Mouse (Mus musculus): ENCODE measurements at regions not wholly inside any gene's neighbourhood (a gene's known extent, or its start where the extent isn't known, plus 50 kb on each side); places are given as distances from the start of the nearest gene placed in this dataset.

DNA sequence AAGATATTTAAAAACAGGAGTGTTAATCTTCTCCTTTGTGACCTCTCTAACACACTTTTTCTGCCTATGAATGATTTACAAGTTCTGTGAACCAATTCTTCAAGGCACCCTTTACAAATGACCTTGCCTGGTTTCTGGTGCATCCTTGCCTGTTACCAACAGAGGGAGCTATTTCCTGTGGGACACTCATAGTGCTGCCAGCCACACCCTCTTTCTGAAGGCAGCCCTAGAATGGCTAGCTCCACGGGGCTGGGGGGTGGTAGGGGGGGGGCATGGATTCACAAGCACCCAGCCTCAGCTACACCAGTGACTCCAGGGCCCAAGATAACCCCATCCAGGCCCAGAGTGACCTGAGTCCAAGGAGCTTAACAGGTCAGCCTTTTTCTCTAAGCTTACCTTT lies 180.4 kb upstream of the Zfp637 start:
- Histone ChIP-seq H3K4me2 (replicated peaks; ENCODE audit: low read depth, low read length) (no peak overlapping the region), H3K27me3 (replicated peaks; ENCODE audit: insufficient read depth, low read length) (no peaks in the 10 kb centered on the region), H3K9ac (replicated peaks; ENCODE audit: low read depth) (no peak overlapping the region), H3K36me3 (ENCODE audit: insufficient read depth, low read length) (no peaks in the 10 kb centered on the region), H3K9me3 (ENCODE audit: low read length) (no peaks in the 10 kb centered on the region), H3K27ac (ENCODE audit: low read length) (no peak overlapping the region), H3K4me1 (ENCODE audit: insufficient read depth, low read depth, low read length) (no peaks in the 10 kb centered on the region), H3K4me3 (ENCODE audit: low read depth, low read length) (no peak overlapping the region)
- peak; percentile 74 for TF ChIP-seq CTCF (IDR thresholded peaks at IDR 0.05)
- no peak for TF ChIP-seq EP300 (IDR thresholded peaks at IDR 0.05)
- ATAC-seq (no peak), DNase-seq (ENCODE audit: low spot score) (peak; percentile 44)
- WGBS, result 9% methylated on average over 1 of the region's 1 CpGs

DNA sequence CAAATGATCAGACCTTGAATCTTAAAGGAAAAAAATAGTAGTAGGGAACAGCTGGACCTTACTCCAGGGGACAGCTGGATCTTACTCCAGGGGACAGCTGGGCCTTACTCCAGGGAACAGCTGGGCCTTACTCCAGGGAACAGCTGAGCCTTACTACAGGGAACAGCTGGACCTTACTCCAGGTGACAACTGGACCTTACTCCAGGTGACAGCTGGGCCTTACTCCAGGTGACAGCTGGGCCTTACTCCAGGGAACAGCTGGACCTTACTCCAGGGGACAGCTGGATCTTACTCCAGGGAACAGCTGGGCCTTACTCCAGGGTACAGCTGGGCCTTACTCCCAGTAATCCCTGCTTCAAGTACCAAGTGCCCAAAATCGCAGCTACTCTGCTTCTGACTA lies 178.3 kb upstream of the Zfp637 start:
- Histone ChIP-seq H3K9me3 (ENCODE audit: low read length) (no peaks in the 10 kb centered on the region), H3K27ac (ENCODE audit: low read length) (no peak overlapping the region), H3K4me3 (ENCODE audit: low read depth, low read length) (no peak overlapping the region), H3K36me3 (ENCODE audit: insufficient read depth, low read length) (no peaks in the 10 kb centered on the region), H3K27me3 (replicated peaks; ENCODE audit: insufficient read depth, low read length) (no peaks in the 10 kb centered on the region), H3K4me2 (replicated peaks; ENCODE audit: low read depth, low read length) (no peak overlapping the region), H3K9ac (replicated peaks; ENCODE audit: low read depth) (no peak overlapping the region), H3K4me1 (ENCODE audit: insufficient read depth, low read depth, low read length) (no peaks in the 10 kb centered on the region)
- no peak for DNase-seq (ENCODE audit: low spot score)
- WGBS, result 85% methylated on average over 1 of the region's 1 CpGs
- ATAC-seq, result no peak
- TF ChIP-seq CTCF (IDR thresholded peaks at IDR 0.05), result no peak
- TF ChIP-seq EP300 (IDR thresholded peaks at IDR 0.05), result no peak

- H3K9me3 ChIP-seq (ENCODE audit: low read length), result no peaks in the 10 kb centered on the region
- no peak overlapping the region for H3K4me2 ChIP-seq (replicated peaks; ENCODE audit: low read depth, low read length)
- TF ChIP-seq EP300 (IDR thresholded peaks at IDR 0.05), result no peak
- no peak for TF ChIP-seq CTCF (IDR thresholded peaks at IDR 0.05)
- no peak overlapping the region for H3K9ac ChIP-seq (replicated peaks; ENCODE audit: low read depth)
- DNase-seq (ENCODE audit: low spot score) (no peak), ATAC-seq (no peak)
- 76% methylated on average over 3 of the region's 3 CpGs for WGBS
- no peaks in the 10 kb centered on the region for H3K27me3 ChIP-seq (replicated peaks; ENCODE audit: insufficient read depth, low read length)
- H3K4me3 ChIP-seq (ENCODE audit: low read depth, low read length), result no peak overlapping the region
- H3K36me3 ChIP-seq (ENCODE audit: insufficient read depth, low read length), result no peaks in the 10 kb centered on the region
- no peak overlapping the region for H3K27ac ChIP-seq (ENCODE audit: low read length)
- no peaks in the 10 kb centered on the region for H3K4me1 ChIP-seq (ENCODE audit: insufficient read depth, low read depth, low read length)
Measured at GRCm38 (mm10) chr6:117670337-117670736, 170.6 kb upstream of the Zfp637 start.

DNA sequence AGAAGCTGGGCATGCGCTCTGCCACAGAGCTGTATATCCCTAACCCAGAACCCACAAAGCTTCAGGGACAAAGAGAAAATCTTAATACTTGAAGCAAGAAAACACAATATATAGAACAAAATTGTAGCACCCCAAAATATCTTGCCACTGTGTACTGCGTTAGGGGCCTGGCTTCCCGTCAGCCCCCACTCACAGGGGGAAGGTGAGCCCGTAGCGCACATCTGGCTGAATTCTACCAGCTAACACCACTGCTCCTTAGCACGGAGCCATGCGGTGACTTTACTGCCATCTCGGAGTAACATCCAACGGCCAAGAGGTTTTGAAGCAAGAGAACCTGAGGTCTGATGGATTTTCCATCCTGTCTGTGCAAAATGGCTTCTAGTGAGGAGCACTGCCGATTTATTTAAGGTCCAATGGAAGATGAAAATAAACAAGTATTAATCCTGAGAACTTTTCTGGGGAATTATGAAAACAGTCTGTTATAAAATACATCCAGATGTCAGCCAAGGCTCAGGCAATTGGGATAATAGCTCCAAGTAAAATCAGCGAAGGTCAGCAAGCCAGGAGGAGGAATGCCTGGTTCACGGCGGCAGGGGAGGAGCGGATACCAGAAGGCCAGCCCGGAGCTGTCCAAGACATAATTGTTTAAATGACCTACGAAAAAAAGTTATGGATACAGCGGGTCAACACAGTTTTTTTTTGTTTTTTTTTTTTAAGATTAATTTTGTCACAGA lies 170.0 kb upstream of the Zfp637 start:
- Histone ChIP-seq H3K36me3 (ENCODE audit: insufficient read depth, low read length) (no peaks in the 10 kb centered on the region), H3K9ac (replicated peaks; ENCODE audit: low read depth) (no peak overlapping the region), H3K9me3 (ENCODE audit: low read length) (no peaks in the 10 kb centered on the region), H3K27me3 (replicated peaks; ENCODE audit: insufficient read depth, low read length) (no peaks in the 10 kb centered on the region), H3K4me3 (ENCODE audit: low read depth, low read length) (no peak overlapping the region), H3K4me1 (ENCODE audit: insufficient read depth, low read depth, low read length) (no peaks in the 10 kb centered on the region), H3K4me2 (replicated peaks; ENCODE audit: low read depth, low read length) (no peak overlapping the region), H3K27ac (ENCODE audit: low read length) (no peak overlapping the region)
- ATAC-seq (no peak), DNase-seq (ENCODE audit: low spot score) (no peak)
- TF ChIP-seq CTCF (IDR thresholded peaks at IDR 0.05) (no peak), EP300 (IDR thresholded peaks at IDR 0.05) (no peak)
- WGBS, result 60% methylated on average over 17 of the region's 17 CpGs

DNA sequence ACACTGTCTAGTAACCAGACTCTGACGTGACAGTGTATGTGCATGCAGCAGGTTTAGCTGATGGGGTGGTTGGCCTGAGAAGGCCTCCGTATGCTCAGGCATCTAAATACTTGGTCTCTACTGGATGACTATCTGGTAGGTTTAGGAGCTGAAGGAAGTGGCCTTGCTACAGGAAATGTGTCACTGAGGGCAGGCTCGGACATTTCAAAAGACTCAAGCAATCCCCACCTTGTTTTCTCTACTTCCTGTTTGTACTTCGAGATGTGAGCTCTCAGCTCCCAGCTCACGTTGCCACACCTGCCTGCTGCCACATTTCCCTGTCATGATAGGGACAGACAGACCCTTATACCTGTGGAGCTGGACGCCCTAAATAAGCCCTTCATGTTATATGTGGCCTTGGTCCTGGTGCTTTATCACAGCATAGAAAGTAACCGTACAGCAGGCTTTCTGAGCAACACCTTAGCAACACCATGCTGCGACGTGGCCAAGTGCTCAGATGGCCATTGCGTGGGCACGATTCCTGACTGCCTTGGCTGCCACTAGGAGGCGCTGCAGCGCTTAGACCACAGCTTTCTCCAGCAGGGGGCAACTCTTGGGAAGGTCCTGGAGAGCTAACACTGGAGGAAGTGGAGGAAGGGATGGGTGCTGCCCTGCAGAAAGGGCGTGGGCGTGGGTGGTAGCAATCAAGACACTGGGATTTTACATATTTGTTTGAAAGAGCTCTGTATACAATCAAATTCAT lies 165.8 kb upstream of the Zfp637 start:
- H3K27ac ChIP-seq (ENCODE audit: low read length), result no peak overlapping the region
- H3K36me3 ChIP-seq (ENCODE audit: insufficient read depth, low read length), result no peaks in the 10 kb centered on the region
- TF ChIP-seq CTCF (IDR thresholded peaks at IDR 0.05) (peak; percentile 98), EP300 (IDR thresholded peaks at IDR 0.05) (no peak)
- H3K9me3 ChIP-seq (ENCODE audit: low read length), result no peaks in the 10 kb centered on the region
- DNase-seq (ENCODE audit: low spot score) (peak; percentile 66), ATAC-seq (peak; percentile 38)
- H3K4me1 ChIP-seq (ENCODE audit: insufficient read depth, low read depth, low read length), result no peaks in the 10 kb centered on the region
- H3K9ac ChIP-seq (replicated peaks; ENCODE audit: low read depth), result no peak overlapping the region
- no peak overlapping the region for H3K4me3 ChIP-seq (ENCODE audit: low read depth, low read length)
- H3K27me3 ChIP-seq (replicated peaks; ENCODE audit: insufficient read depth, low read length), result no peaks in the 10 kb centered on the region
- no peak overlapping the region for H3K4me2 ChIP-seq (replicated peaks; ENCODE audit: low read depth, low read length)
- 48% methylated on average over 15 of the region's 15 CpGs for WGBS

- Histone ChIP-seq H3K27ac (ENCODE audit: low read length) (no peak overlapping the region), H3K4me2 (replicated peaks; ENCODE audit: low read depth, low read length) (no peak overlapping the region), H3K27me3 (replicated peaks; ENCODE audit: insufficient read depth, low read length) (no peaks in the 10 kb centered on the region), H3K4me3 (ENCODE audit: low read depth, low read length) (no peak overlapping the region), H3K9me3 (ENCODE audit: low read length) (no peaks in the 10 kb centered on the region), H3K36me3 (ENCODE audit: insufficient read depth, low read length) (no peaks in the 10 kb centered on the region), H3K4me1 (ENCODE audit: insufficient read depth, low read depth, low read length) (no peaks in the 10 kb centered on the region), H3K9ac (replicated peaks; ENCODE audit: low read depth) (no peak overlapping the region)
- no peak for TF ChIP-seq EP300 (IDR thresholded peaks at IDR 0.05)
- TF ChIP-seq CTCF (IDR thresholded peaks at IDR 0.05), result no peak
- 58% methylated on average over 10 of the region's 10 CpGs for WGBS
- ATAC-seq (no peak; the same call in 1 of the 2 replicates), DNase-seq (ENCODE audit: low spot score) (no peak)
Measured at GRCm38 (mm10) chr6:117676064-117676821, 164.7 kb upstream of the Zfp637 start.

Data from lung, postnatal 0 days (tissue).